Mouse (Mus musculus) cerebral cortex, adult 2 months (tissue): ENCODE data around the gene Gm10190.

Experiments
- WGBS: fragments of 180-500 bp; shearing (Covaris S2); methylation state at CpG from one replicate; pipeline ENCODE4 v1.1.7; 2018; 5-methylcytosine and 5-hydroxymethylcytosine counted together

Gene Gm10190

DNA sequence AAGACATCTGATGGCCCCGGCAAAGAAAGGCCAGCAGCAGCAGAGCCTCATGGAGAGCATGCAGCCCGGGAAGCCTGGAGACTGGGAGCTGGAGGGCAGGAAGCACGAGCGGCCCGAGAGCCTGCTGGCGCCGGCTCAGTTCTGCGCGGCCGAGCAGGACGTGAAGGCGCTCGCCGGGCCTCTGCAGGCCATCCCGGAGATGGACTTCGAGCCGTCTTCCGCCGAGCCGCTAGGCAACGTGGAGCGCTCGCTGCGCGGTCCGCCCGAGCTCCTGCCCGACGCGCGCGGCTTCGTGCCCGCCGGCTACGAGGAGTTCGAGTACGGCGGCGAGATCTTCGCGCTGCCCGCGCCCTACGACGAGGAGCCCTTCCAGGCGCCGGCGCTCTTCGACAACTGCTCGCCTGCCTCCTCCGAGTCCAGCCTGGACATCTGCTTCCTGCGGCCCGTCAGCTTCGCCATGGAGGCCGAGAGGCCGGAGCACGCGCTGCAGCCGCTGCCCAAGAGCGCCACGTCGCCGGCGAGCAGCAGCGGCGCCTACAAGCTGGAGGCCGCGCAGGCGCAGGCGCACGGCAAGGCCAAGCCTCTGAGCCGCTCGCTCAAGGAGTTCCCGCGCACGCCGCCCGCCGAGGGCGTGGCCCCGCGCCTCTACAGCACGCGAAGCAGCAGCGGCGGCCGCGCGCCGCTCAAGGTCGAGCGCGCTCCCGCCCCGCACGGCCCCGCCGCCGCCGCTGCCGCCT lies at the start of gene Gm10190:
Gene Gm10190, minus strand, starts transcription at position 553 of the 737 bp plus-strand sequence.
- WGBS: 3% methylated on average over 102 of the region's 102 CpGs

- 65% methylated on average over 1 of the region's 1 CpGs for WGBS
Measured at GRCm38 (mm10) chr17:80420998-80421397, 47.7 kb upstream of the Gm10190 start.

DNA sequence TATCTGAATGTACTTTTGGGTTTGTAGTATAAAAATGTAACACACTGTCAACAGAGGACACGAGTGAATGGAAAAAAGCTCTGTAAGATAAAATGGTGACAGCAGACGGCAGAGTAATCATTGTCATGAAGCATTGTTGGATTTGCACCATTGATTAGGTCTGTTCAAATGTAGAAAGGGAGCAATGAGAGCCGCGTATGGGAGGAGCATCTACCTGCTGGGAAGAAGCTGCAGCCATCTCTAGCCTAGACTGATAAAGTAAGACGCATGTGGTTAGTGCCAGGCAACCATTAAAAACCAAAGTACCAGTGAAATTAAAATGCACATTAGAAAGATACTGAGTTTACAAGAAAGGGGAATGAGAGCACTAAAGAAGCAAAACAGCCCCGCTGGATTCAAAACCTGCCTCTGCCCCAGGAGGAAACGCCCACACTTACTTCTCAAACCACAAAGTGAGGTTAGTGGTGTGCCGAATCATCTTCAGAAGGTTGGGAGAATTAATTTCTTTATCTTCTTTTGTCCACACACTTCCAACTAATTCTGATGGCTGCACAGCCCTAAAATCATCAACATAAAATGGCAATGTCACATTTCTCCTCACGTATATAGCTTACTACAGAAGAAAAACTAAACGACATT lies 45.4 kb upstream of the Gm10190 start:
- WGBS: 78% methylated on average over 10 of the region's 10 CpGs

- 40% methylated on average over 1 of the region's 1 CpGs for WGBS
Measured at GRCm38 (mm10) chr17:80411182-80411581, 37.8 kb upstream of the Gm10190 start.

DNA sequence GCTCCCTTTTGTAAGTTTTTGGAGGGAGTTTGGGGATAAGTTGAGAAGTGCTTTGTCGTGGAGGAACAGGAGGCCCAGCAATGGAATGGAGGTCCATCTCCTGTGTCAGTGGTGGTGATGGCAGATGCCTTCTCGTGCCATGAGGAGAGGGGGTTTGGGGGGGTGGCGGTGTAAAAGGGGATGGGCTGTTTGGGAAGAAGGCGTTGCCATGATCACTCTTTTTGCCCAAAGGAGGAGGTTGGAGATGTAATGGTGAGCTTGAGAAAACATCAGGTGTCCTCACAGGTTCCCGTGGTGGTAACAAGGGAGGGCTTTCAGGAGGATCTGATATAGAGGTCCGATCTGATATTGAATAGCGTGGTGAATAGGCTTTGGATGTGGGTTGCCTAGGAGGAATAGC lies 24.9 kb upstream of the Gm10190 start:
- WGBS: 92% methylated on average over 7 of the region's 7 CpGs

DNA sequence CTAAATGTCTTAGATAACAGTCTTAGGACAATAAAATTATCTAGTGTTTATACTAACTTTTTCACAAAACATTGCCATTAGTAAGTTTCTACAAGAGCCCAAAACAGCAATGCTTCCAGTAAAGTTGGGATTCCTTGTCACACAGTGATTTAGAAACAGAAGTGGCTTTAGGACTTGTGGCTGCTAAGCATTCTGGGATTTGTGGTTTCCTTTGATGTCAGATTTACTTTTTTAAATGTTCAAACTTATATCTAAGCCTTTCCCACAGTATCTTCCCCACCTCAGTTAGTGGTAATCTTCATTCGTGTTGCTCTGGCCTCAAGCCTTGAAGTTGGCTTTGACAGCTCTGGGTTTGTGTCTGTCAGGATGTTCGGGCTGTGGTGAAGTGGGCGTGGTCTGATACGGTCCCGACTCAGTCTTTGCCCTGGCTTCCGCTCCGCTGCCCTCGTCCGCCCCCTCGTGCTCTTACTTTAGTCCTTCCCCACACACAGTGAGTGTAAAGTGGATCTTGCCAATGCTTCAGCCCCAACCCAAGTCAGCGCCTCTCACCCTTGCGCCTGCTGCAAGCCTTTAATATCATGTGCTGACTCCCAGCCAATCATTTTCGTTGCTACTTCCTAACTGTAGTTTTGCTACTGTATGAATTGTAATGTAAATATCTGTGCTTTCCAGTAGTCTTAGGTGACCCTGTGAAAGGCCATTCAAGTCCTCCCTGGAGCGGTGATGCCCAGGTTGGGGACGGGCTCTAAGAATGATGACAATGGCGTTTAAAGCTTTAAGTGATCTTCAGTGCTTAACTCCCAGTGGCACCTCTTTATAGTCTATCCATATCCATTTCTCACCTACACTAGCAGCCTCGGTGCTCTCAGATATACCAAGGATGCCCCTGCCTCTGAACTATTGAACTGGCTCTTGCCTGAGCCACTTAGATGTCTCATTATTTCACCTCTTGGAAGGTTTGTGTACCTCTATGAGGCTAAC lies 18.4 kb upstream of the Gm10190 start:
- WGBS: 9% methylated on average over 17 of the region's 17 CpGs

DNA sequence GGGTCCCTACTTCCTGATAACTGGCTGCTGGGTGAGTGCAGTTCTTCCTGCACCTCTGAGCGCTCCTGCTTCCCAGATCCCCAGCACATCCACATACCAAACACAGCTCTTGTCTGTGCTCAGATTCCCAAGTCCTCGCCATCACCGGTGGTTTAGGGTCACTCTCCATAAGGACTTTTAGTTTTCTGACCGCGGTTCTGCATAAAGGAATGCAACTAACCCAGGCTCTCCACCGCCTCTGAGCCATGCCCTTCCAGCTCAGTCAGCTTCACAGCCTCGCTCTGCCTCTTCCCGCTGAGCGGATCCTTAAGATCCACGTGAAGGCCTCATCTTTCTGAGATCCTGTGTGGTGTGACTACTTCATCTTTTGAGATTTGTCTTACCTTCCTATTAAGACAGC lies 16.7 kb upstream of the Gm10190 start:
- 83% methylated on average over 10 of the region's 10 CpGs for WGBS

- WGBS: 47% methylated on average over 1 of the region's 1 CpGs
Measured at GRCm38 (mm10) chr17:80385671-80386070, 12.3 kb upstream of the Gm10190 start.

GRCm38 (mm10) chr17:80373726-80374096 lies 370 bp upstream of the Gm10190 start:
- 18% methylated on average over 29 of the region's 29 CpGs for WGBS

- 63% methylated on average over 9 of the region's 9 CpGs for WGBS
Measured at GRCm38 (mm10) chr17:80368606-80369005, 4.7 kb downstream of the Gm10190 start.

DNA sequence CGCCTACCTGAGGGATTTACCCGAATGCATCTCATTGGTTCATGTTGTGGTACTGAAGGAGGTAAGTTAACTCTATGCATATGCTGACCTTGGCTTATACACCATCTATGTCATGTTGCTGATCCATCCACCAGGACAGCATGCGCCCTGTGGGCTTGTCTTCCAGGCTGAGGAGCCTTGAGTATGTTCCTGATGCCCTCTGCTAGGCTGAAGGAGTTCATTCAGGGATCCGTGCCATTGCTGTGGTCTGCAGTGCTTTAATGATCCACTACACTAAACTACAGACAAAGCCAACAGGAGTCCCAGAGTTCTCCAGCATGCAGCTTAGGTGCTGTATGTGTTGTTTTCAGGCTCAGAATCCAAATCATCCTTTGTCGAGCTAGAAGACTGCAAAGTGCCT lies 6.1 kb downstream of the Gm10190 start:
- 94% methylated on average over 5 of the region's 5 CpGs for WGBS

DNA sequence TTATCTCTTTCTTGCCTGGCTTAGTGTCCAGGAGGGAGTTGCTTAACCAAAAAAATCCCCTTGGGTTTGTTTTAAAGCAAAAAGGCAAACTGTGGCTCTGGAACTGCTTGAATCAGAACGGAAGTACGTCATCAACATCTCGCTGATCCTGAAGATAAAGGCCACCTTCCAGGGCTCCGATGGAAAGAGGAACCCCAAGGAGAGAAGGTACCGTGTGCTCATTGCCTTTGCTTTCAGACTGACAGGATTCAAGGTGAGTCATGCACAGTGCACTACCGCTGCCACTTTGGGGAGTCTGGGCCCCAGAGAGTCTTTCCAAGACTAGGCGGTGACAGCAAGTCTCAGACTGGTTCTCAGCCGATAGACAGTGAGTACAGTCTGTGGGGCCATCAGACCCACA lies 13.1 kb downstream of the Gm10190 start:
- WGBS: 92% methylated on average over 8 of the region's 8 CpGs

GRCm38 (mm10) chr17:80347234-80347633 lies 26.1 kb downstream of the Gm10190 start:
- WGBS: 61% methylated on average over 6 of the region's 6 CpGs

DNA sequence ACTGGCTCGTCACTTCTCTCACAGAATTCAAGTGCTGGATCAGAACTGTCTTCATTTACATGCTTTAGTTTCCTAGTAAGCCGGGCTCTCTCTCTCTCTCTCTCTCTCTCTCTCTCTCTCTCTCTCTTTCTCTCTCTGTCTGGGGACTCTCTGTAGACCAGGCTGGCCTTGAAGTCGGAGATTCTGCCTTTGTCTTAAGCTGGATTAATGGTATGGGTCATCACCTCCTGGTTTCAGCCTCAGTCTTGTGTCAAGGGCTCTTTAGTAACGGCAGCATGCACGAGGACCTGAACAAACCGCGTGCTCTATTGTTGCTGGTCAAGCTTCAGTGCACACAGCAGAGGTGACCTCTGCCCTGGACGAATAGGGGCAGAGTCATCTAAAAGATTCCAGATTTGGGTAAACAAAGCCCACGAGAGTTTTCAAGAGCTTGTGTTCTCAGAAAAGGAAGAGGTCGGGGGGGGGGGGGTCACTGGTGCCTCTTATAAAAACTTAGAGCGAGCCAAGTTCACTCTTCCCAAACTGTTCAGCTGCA lies 26.7 kb downstream of the Gm10190 start:
- WGBS: 52% methylated on average over 11 of the region's 11 CpGs

DNA sequence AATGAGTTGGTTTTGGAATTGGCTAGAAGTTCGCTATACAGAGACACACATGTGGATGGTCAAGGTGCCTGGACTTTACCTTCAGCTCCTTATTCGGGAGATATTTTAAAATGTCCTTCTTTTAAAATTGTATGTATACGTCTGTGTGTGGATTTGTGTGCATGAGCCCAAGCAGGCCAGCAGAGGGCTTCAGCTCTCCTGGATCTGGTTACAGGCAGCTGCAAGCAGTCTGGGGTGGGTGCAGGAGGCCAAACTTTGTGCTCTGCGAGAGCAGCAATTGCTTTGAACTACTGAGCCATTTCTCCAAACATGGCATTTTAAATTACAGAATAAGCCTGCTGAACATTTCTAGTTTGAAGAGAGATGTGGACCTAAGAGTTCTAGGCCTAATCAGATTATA lies 28.1 kb downstream of the Gm10190 start:
- 80% methylated on average over 4 of the region's 4 CpGs for WGBS

- 76% methylated on average over 2 of the region's 2 CpGs for WGBS
Measured at GRCm38 (mm10) chr17:80332386-80332785, 41.0 kb downstream of the Gm10190 start.

DNA sequence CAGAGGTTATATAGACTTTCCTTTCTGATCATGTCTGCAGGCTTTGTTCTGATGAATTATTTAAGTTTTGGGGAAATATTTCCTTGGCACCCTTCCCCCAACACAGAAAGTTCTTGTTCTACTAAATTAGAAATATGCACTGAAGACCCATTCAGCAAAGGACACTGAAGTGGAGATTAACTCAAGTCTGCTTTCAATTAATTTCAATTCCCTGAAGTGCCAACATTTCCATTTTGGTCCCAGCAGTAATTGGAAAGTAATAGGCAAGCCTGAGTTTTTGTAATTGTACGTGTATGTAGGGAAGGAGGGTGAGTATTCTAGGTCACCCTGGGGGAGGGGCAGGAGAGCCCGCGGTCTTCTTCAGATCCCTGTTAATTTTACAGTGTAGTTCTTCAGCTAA lies 46.9 kb downstream of the Gm10190 start:
- 82% methylated on average over 3 of the region's 3 CpGs for WGBS

- 93% methylated on average over 5 of the region's 5 CpGs for WGBS
Measured at GRCm38 (mm10) chr17:80325456-80325855, 47.9 kb downstream of the Gm10190 start.

GRCm38 (mm10) chr17:80324521-80324920 lies 48.8 kb downstream of the Gm10190 start:
- WGBS: 79% methylated on average over 7 of the region's 7 CpGs

- WGBS: 86% methylated on average over 8 of the region's 8 CpGs
Measured at GRCm38 (mm10) chr17:80323658-80324057, 49.7 kb downstream of the Gm10190 start.
